Mouse (Mus musculus) spleen, adult 2 months (tissue): ENCODE results near the gene Dennd1c.

Experiments used
- CTCF ChIP-seq: fragments of 200-500 bp; IDR thresholded peaks from 2 replicates; pipeline ENCODE4 v1.5.1; 2011; ENCODE audit warnings: mild to moderate bottlenecking, inconsistent platforms; ENCODE audit not compliant: insufficient read depth, insufficient read length, insufficient replicate concordance; ENCODE audit errors: extremely low read depth
- POLR2A ChIP-seq: fragments of 200-500 bp; IDR thresholded peaks from 2 replicates; pipeline ENCODE4 v1.6.1; 2011; ENCODE audit warnings: low read depth, low read length, inconsistent platforms

DNA sequence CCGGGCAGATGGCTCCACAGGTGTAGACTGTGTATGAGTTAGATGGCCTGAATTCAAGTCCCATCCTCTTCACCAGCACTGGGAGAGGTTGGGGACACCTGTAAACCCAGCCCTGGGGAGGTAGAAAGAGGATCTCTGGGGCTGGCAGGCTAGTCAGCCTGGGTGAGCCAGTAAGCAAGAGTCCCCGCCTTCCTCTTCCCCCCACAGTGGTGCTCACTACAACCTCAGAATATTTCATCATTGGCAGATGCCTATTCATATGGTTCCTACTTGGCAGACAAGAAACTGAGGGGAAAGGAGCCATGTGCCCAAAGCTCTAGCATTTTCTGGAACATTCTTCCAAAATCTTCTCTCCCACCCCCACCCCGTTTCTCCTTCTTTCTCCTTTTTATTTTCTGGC lies 29.5 kb downstream of the Dennd1c start:
- TF ChIP-seq POLR2A (no peak), CTCF (no peak)
